Mouse (Mus musculus) CH12.LX (cell line): ENCODE data around the gene Col6a2.

Experiments
- CTCF ChIP-seq, 2 experiments: IDR thresholded peaks in 1 of 2; conservative IDR thresholded peaks in 1 of 2; 2 replicates each; pipeline ENCODE4 v1.5.1; 2011 to 2012; ENCODE audit warnings: low read depth in 2 of 2, low read length in 2 of 2, improper control_type of control experiment in 1 of 2, inconsistent platforms in 1 of 2, mild to moderate bottlenecking in 1 of 2, moderate library complexity in 1 of 2
- MXI1 ChIP-seq: IDR thresholded peaks from 2 replicates; pipeline ENCODE4 v1.6.1; 2011; ENCODE audit warnings: mild to moderate bottlenecking, low read depth, low read length, improper control_type of control experiment
- MYC ChIP-seq: IDR thresholded peaks from 2 replicates; pipeline ENCODE4 v1.6.1; 2011; ENCODE audit warnings: low read depth, mild to moderate bottlenecking, improper control_type of control experiment, low read length
- SIN3A ChIP-seq: IDR thresholded peaks from 2 replicates; pipeline ENCODE4 v1.6.1; 2012; ENCODE audit warnings: low read length, improper control_type of control experiment, inconsistent platforms

GRCm38 (mm10) chr10:76548218-76548617 is 75.2 kb downstream of the Col6a2 start:
- TF ChIP-seq CTCF (conservative IDR thresholded peaks at IDR 0.05 in 1 of 2, IDR thresholded peaks at IDR 0.05 in 1 of 2; ENCODE audit: low read depth in 2 of 2, low read length in 2 of 2) (no peak), MYC (no peak), MXI1 (no peak), SIN3A (no peak)
